Mouse (Mus musculus): Measurements from ENCODE around the gene Zfp239.
A peak's percentile ranks its signal among the peaks of the same experiment; 100 is the strongest.

GRCm38 (mm10) chr6:117878700-117879407 is 17.0 kb downstream of the Zfp239 start:
- TF ChIP-seq GATA1 (IDR thresholded peaks at IDR 0.05; ENCODE audit: borderline replicate concordance, low read length) (0 out of 3 replicates have a peak, but pooled peaks have one; percentile 8), FLI1 (IDR thresholded peaks at IDR 0.05; ENCODE audit: low read length) (peak; percentile 91)
